Mouse (Mus musculus) spleen, adult 18-20 months (tissue): ENCODE measurements at regions not wholly inside any gene's neighbourhood (a gene's known extent, or its start where the extent isn't known, plus 50 kb on each side); places are given as distances from the start of the nearest gene placed in this dataset.

Experiments used
- DNase-seq, 2 experiments: peaks; one replicate each; pipeline ENCODE4 v3.0.0; 2022; ENCODE audit warnings: mixed read lengths in 2 of 2

- no peak for DNase-seq
These were observed 60.9 kb downstream of the Psmg1 start for GRCm38 (mm10) chr16:95929700-95930435.

GRCm38 (mm10) chr16:95928290-95929260 lies 62.2 kb downstream of the Psmg1 start:
- DNase-seq: no peak

- DNase-seq: no peak
These were observed 64.2 kb downstream of the Psmg1 start for GRCm38 (mm10) chr16:95926558-95926957.

GRCm38 (mm10) chr16:95924716-95925115 lies 66.0 kb downstream of the Psmg1 start:
- no peak for DNase-seq

- DNase-seq: no peak
These were observed 66.8 kb downstream of the Psmg1 start for GRCm38 (mm10) chr16:95923991-95924390.

GRCm38 (mm10) chr16:95922369-95922934 lies 68.3 kb downstream of the Psmg1 start:
- DNase-seq: no peak

- DNase-seq: no peak
These were observed 69.6 kb downstream of the Psmg1 start for GRCm38 (mm10) chr16:95921169-95921568.

- DNase-seq: no peak
These were observed 71.9 kb downstream of the Psmg1 start for GRCm38 (mm10) chr16:95918651-95919425.

- no peak for DNase-seq
These were observed 72.9 kb downstream of the Psmg1 start for GRCm38 (mm10) chr16:95917635-95918407.

- no peak for DNase-seq
These were observed 76.9 kb downstream of the Psmg1 start for GRCm38 (mm10) chr16:95913879-95914278.

- DNase-seq: no peak
These were observed 86.1 kb downstream of the Psmg1 start for GRCm38 (mm10) chr16:95904531-95905165.

GRCm38 (mm10) chr16:95903383-95903913 lies 87.3 kb downstream of the Psmg1 start:
- no peak for DNase-seq

GRCm38 (mm10) chr16:95902177-95902576 lies 88.6 kb downstream of the Psmg1 start:
- no peak for DNase-seq

GRCm38 (mm10) chr16:95901388-95901787 lies 89.4 kb downstream of the Psmg1 start:
- no peak for DNase-seq

GRCm38 (mm10) chr16:95900181-95900580 lies 90.6 kb downstream of the Psmg1 start:
- DNase-seq: no peak

- DNase-seq: no peak
These were observed 91.1 kb downstream of the Psmg1 start for GRCm38 (mm10) chr16:95899672-95900071.

- no peak for DNase-seq
These were observed 92.9 kb downstream of the Psmg1 start for GRCm38 (mm10) chr16:95897843-95898242.

GRCm38 (mm10) chr16:95896126-95896525 lies 94.6 kb downstream of the Psmg1 start:
- DNase-seq: peak in 1 of 2 experiments; percentile 15

GRCm38 (mm10) chr16:95893534-95894290 lies 97.0 kb downstream of the Psmg1 start:
- DNase-seq: no peak

- no peak for DNase-seq
These were observed 98.4 kb downstream of the Psmg1 start for GRCm38 (mm10) chr16:95892356-95892755.
